Mouse (Mus musculus): ENCODE results near the gene Gm45208.
A peak's percentile ranks its signal among the peaks of the same experiment; 100 is the strongest.
"Not testable (repeated sequence)": the region's sequence is repeated elsewhere in the genome, so short reads cannot be mapped to it uniquely, and the experiment has no call there.

The Gm45208 gene

DNA sequence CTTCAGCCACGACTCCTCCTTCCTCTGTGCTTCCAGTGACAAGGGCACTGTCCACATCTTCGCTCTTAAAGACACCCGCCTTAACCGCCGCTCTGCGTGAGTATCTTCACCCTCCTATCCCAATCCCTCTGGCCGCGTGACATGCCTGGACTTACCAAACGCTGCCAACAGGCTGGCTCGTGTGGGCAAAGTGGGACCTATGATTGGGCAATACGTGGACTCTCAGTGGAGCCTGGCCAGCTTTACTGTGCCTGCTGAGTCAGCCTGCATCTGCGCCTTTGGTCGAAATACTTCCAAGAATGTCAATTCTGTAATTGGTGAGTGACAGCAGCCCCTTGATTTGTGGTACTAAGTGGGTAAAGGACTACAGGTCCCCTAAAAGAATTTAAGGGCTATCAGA lies 5.1 kb downstream of the Gm45208 start:
- no peak for DNase-seq (ENCODE audit: low read depth, low spot score)

DNA sequence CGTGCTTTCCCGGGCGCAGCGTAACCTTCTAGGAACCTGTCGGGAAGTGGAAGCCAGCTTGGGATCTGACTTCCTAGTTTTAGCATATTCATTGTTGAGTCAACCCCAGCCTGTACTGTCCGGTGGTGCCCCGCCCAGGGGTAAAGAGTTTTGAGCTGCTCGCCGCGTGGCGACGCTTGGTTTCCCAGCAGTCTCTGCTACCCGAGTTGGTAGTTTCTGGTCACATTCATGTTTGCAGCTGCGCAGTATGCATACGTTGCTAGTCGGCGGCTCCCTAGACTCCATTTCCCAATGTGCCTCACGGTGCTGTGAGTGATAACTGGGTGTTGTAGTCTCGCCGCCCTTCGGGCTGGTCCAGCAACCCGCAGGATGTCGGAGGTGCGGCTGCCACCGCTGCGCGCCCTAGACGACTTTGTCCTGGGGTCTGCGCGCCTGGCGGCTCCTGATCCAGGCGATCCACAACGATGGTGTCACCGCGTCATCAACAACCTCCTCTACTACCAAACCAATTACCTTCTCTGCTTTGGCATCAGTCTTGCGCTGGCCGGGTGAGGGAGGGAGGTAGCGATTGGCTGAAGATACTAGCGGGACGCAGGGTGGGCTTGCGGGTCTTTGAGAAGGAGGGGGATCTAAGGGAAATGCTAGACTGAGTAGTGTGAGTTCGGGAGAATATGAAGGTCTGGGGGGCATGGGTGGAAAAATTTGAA lies 6.3 kb downstream of the Gm45208 start, which contains the start of gene Praf2:
TSS of gene Praf2 (plus strand) at position 225 of the 707 bp plus-strand sequence.
- peak; percentile 96 for DNase-seq (ENCODE audit: low read depth, low spot score)

DNA sequence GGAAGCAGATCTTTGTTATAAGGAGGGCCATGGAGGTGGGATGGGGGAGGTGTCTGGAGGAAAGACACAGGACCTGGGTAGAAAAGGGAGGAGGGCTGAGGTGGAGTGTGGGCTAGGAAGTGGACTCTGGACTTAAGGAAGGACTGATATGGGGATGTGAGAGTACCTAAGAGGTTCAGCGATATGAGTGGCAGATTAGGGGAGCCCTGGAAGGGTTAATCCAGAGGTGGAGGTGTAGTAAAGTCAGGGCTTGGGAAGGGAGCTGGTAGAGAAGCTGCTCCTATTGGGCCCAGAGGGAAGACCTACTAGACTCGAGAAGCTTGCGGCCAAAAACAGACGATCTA lies 6.8 kb downstream of the Gm45208 start:
- peak; percentile 43 for DNase-seq (ENCODE audit: low read depth, low spot score)

DNA sequence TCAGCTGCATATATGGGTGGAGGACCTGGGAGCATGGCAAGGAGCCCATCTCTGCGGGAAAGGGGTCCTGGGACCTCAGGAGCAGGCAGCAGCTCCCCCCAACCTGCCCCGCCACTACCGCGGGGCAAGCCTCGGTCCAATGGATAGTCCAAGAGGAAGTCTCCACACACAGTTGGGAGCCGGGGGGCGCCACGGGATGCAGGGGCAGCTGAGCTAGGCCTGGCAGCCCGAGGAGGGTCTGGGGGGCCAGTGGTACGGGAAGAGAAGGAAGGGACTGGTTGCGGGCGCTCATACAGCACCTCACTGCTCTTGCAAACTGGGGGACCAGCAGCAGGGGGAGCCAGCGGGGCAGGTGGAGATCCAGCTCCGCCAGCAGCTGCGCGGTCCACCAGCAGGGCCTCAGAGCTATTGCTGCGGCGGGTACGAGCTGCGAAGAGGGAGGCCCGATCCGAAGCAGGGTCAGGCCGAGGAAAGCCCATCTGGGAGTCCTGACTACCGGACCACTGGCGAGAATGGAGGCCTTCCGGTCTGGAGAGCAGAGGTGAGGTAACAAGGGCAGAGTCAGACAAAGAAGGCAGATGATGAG lies 11.6 kb downstream of the Gm45208 start:
- DNase-seq (ENCODE audit: low read depth, low spot score) = peak; percentile 71

DNA sequence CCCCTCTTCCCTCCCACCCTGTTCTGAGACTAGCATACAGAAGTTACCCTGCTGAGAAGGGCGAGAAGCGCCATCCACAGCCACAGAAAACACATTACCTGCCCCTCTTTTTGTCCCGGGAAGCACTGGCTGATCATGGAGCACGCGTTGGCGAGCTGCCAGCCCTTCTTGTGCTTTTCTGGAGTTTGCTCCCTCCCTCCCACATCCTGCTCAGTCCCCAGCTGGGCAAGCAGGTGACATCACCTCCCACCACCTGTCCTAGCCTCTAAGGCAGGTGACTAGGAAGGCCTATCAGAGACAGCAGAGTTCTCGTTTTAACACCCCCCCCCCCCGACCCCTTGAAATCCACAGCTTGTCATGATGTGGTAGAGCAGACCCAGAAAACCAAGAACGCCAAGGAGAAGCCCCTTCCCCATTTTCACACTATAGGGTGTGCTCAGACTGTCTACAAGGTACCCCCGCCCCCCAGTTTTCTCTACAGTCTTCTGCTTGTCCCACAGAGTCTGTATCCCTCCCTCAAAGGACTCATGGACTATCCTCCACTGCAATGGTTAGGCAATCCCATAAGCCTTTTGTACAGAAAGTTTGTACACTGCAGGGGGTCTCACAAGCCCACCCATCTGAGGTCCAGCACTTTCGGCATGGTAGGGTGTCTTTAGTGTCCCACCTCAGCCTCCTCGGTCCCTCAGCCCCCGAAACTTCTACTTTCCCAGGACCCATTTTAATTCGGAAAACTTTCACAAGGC lies 17.5 kb downstream of the Gm45208 start:
- DNase-seq (ENCODE audit: low read depth, low spot score) = peak; percentile 54

DNA sequence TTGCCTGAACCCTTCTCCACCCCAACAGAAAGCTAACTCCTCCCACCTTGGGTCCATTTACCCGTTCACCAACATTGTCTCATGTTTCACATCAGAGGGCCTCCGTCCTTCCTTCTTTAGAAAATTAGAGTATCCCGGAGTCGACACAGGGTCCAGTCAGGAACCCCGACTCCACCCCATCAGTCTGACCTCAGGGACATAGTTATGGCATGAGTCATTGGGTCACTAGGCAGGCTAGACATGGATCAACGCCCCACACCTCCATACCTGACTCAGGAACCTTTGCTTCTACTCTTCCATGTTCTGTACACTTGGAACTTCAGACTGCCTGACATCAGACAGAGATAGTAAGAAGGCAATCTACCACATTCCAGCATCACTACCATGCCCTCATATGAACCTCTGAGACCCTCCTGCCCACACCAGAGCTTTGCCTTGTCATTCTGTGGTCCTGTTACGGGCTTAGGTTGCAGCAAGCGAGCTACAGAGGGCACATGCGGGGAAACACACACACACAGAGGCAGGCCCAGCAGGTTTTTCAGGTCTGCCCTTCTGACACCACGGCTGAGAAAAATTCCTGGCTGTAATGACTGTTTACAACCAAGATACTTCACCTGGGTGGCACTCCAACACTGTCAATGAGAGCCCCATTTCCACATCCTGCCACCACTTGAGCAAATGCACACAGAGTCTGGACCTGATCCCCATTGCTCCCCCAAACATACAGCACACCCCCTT lies 18.2 kb downstream of the Gm45208 start:
- DNase-seq (ENCODE audit: low read depth, low spot score) = peak; percentile 47

DNA sequence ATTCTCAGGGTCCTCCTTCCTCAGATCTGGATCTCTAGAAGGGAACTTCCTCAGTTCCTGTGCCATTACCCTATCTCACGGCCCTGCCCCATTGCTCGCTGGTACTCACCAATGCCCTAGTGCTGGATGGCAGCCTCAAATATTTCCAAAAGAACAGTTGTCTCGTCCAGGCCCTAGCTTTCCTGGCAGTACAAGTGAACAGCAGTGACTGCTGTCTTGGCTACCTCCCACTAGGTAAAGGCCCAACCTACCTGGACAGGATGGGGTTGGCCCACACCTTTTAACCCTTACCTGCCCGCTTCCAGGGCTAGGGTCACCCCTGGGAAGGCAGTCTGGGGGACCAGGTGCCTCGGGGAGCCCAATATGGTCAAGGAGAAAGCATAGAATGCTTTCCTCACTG lies 19.1 kb downstream of the Gm45208 start:
- DNase-seq (ENCODE audit: low read depth, low spot score) = no peak

DNA sequence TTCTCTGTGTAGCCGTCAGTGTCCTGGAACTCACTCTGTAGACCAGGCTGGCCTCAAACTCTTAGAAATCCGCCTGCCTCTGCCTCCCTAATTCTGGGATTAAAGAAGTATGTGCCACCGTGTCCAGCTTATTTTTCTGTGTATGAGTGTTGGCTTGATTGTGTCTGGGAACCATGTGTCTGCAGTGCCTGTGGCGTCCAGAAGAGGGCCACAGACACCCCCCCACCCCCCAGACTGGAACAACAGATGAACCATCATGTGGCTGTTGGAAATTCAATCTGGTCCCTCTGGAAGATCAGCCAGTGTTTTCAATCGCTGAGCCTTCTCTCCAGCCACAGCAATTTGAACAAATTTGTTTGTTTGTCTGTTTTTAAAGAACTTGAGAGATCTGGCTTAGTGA lies 21.4 kb downstream of the Gm45208 start:
- DNase-seq (ENCODE audit: low read depth, low spot score) = peak; percentile 56

DNA sequence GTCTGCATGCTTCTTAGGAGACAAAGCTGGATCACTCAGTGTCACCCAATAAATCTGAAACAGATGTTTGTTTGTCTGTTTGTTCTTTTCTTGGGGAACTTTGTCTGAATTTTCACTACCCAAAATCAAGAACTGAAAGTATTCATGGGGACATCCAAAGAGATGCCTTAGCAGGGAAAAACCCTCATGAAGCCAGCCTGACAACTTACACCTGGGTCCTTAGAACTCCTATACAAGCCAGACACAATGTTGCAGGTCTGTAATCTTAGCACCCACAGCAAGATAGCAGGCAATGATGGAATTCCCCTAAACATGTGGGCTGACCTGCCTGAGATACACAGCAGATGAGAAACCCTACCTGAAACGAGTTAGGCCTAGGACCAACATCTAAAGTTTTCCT lies 22.9 kb downstream of the Gm45208 start:
- DNase-seq (ENCODE audit: low read depth, low spot score) = no peak

DNA sequence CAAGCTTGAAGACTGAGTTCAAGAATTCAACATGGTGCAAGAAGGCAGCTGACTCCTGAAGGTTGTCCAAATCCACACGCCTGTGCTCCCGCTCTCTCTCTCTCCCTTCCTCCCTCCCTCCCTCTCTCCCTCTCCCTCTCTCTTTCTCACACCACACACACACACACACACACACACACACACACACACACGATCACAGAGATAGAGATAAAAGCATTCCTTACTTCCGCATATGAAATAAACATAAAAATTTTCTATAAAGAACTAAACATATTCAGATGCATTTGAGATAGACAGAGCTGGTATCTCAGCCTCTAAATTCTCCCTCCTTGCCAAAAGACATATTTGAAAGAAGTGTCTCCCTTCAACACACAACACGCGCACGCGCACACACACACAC lies 23.4 kb downstream of the Gm45208 start:
- no peak for DNase-seq (ENCODE audit: low read depth, low spot score)

DNA sequence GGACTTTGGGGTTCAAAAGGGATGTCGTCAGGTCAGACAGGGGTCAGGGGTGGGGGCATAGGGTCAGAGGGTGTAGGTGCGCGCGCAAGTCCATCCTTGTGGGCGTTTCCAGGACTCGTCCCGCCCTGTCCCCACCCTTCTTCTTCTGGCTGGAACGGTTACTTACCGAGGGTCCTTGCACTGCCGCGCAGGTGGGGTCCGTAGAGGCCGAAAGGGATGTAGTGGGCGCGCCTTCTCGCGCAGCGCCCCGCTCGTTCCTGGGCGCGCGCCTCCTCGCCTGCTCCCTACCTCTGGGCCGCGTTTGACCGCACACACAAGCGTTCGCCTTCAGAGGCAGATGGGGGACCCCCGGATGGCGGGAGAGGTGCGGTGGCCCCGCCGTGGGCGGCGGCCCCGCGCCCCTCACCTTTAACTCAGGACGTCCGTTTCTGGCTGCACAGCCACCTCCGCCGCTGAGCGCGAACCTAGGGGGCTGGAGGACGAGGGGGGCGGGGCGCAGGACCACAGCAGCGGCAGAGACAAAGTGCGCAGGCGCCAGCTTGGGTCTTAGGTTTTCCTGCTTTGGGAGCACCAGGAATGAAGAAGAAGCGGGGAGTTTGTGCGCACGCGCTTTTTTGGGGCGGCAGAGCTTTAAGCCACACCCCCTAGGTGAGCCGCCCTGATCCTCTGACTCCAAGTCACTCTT lies 28.5 kb downstream of the Gm45208 start, which contains the start of gene Ccdc120:
TSS of gene Ccdc120 (minus strand) at position 474 of the 685 bp plus-strand sequence.
- DNase-seq (ENCODE audit: low read depth, low spot score) = peak; percentile 95

DNA sequence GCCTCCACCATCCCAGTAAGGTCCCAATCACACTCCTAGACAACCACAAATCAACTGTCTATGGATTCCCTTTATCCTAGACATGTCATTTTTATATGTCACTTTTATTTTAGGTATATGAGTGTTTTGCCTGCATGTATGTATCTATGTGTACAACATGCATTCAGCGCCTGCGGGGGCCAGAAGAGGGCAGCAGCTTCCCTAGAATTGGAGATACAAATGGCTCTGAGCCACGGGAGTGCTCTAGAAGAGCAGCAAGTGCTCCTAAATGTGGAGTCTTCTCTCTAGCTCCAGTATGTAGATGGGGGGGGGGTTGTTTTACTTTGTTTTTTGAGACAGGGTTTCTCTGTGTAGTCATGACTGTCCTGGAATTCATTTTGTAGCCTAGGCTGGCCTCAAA lies 31.6 kb downstream of the Gm45208 start:
- not testable (repeated sequence) for DNase-seq (ENCODE audit: low read depth, low spot score)

DNA sequence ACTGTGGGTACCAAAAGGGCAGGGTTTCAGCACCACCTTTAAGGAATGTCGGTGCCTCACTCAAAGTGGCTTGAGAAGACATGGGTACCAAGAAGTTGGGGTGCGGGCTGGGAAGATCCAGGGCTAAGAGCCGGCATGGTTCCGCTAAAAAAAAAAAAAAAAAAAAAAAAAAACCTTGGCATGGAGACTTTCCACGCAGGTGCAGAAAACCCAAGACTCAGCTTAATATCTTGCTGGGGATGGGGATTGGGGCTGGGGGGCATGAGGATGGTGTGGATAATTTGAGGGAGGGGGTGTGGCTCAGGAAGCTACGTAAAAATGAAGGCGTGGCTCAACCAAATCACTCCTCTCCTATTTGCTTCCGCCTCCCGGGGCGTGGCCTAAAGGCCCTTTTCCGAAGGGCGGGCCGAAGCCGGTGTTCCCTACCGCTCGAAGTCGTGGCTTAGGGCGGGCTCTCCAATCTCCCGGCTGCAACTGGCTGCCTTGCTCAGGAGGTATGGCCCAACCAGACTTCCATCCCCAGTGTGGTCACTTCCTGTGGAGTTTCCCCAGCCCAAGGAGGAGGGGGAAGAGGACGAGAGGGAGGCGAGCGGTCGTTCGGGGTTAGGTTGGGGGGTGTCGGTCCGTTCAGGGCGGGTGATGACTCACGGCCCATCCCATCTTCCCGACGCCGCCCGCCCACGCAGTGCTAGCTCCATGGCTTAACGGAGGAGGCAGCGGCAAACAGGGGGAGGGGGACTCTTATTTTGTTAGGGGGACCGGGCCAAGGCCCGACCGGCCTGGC lies 40.3 kb downstream of the Gm45208 start, which contains the start of gene Tfe3:
TSS of gene Tfe3 (plus strand) at position 424 of the 784 bp plus-strand sequence.
- DNase-seq (ENCODE audit: low read depth, low spot score) = peak; percentile 96

DNA sequence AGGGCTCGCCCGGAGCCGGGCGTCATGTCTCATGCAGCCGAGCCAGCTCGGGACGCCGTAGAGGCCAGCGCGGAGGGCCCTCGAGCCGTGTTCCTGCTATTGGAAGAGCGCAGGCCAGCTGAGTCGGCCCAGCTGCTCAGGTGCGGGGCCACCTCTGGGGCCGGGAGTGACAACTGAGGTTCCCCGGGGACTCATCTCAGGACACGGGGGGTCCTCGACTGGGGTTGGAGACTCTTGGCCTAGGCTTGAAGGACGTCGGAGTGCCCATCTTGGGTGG lies 40.8 kb downstream of the Gm45208 start:
- no peak for DNase-seq (ENCODE audit: low read depth, low spot score)

DNA sequence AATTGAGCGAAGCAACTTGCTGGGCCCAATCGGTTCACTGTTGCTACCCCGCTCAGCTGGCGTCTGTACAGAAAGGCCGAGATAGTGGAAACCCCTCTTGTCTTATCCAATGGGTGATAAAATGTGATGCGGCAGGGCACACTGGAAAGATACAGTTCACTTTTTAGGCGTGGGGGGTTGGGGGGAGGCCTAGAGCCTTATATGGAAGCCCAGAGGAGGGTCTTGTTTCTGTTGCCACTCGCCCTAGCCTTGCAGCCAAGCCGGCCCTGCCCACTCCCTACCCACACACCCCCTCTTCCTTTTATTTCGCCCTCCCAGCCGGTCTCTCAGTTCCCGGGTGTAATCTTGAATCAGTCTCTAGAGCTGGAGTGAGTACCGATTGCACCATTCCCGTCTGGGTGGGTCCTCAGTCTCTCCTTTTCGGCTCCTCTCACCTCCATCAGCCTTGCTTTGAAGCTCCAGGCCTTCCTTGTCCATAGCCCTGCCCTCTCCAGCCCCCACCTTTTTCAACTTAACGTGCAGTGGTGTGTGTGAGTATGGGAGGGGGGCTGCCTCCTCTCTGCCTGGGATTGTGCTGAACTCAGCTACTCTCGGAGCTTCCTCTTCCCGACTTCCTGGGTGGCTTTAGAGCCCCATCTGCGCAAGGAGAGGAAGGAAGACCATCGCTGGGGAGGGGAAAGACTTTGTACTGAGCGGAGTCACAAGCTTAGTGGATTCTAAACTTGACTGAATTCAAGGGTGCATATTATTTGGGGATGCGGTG lies 41.8 kb downstream of the Gm45208 start:
- DNase-seq (ENCODE audit: low read depth, low spot score) = peak; percentile 69

DNA sequence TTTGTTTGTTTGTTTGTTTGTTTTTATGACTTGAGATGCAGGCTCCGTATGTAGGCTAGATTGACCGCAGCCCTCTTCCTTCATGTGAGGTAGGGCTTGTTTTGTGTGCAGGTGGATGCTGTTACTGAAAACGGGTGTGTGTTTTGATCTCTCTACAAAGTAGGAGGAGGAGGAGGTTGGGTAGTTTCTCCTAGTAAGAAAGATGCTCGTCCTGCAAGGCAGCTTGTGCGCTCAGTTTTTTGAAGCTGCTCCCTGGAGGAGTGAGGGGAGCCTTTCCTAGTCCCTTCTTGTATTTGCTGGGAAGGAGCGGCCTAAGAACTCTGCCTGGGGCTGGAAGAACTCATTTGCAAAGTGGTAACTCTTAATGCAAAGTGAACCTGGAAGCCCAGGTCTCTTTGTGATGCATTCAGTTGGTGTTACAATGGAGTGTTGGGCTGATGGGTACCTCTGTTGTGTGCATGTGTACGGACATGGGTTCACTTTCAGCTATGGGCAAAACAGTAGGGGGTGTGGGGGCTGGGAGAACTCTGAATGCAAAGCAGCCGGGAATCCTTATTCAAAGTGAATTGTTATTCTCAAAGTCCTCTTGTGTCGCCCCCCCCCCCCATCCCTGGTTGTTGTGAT lies 42.7 kb downstream of the Gm45208 start:
- DNase-seq (ENCODE audit: low read depth, low spot score) = peak; percentile 95

DNA sequence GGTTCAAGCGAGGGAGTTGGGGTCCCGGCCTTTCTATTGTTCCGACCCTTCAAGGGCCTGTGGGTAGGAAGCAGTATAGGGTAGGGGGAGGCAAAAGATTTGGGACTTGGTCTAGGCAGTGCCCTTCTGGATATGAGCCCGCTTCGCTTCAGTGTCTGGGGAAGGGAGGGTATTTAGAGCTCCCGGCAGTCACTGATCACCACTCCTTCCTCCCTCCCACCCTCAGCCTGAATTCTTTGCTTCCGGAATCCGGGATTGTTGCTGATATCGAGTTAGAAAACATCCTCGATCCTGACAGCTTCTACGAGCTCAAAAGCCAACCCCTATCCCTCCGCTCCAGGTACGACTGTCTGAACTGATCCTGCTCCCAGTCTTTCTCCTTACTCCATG lies 43.2 kb downstream of the Gm45208 start:
- peak; percentile 80 for DNase-seq (ENCODE audit: low read depth, low spot score)

DNA sequence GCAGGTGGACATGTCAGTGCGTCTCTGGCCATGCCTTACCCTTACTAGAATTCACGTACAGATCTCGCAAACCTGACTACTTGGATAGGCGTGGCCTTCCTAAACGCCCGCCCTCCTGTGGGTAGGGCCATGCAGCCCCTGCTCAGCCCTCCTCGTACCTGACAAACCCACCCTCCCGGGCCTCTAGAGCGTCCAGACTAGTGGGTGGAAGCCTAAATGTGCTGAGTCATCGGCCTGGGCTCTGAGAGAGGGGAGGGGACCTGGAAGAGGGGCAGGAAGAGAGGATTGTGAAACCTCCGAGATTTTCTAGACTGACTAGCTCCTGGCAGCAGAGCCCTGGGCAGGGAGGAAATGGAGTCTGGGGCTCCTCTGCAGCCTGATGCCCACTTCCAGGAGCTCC lies 43.7 kb downstream of the Gm45208 start:
- peak; percentile 98 for DNase-seq (ENCODE audit: low read depth, low spot score)

DNA sequence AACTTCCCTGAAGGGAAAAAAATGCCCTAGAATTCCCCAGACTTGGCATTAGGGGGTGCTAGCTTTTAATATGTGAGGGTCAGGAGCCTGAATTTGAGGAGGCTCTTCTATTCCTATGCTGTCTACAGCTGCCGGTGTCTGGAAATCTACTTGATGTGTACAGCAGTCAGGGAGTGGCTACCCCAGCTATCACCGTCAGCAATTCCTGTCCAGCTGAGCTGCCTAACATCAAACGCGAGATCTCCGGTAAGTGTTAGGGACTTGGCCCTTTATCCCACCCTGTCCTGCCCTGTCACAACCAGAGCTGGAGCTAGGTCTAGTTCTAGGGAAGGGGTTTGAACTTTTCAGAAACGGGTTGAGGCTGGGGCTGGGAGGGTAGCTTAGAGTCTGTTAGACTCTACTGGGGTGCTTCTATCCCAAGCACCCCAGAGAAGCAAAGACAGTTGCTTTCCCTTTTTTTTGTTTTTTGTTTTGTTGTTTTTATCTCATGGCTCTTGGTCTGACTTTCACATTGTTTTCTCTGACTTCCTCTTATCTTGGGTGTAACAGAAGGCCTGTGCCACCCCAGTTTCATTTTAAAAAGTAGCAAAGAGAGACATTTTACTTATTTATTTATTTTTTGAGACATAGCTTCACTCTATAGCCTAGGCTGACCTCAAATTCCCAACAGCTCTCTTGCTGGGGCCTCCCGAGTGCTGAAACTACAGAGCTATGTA lies 47.4 kb downstream of the Gm45208 start:
- DNase-seq (ENCODE audit: low read depth, low spot score) = no peak

All from R1 (cell line).